Mouse (Mus musculus): ENCODE measurements at regions not wholly inside any gene's neighbourhood (a gene's known extent, or its start where the extent isn't known, plus 50 kb on each side); places are given as distances from the start of the nearest gene placed in this dataset.
A peak's percentile ranks its signal among the peaks of the same experiment; 100 is the strongest.

DNA sequence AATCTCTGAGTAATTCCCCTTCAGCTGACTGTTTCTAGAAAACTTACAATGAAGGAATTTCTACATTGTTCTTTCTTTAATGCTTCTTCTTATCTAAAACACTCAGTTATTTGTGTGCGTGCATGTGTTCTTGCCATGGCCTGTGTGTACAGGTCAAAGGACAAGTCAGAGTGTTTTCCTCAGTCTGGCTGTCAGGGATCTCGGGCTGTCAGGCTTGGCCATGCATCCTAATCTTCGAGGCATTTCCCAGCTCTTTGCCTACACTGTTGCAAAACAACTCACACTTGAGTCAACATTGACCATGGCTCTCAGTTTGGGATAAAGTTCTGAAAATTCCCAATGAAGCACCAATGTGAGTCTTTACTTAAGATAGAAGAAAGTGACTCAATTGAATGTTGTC, 688.5 kb downstream of the Fat4 start:
- DNase-seq (ENCODE audit: low read depth), result no peak

DNA sequence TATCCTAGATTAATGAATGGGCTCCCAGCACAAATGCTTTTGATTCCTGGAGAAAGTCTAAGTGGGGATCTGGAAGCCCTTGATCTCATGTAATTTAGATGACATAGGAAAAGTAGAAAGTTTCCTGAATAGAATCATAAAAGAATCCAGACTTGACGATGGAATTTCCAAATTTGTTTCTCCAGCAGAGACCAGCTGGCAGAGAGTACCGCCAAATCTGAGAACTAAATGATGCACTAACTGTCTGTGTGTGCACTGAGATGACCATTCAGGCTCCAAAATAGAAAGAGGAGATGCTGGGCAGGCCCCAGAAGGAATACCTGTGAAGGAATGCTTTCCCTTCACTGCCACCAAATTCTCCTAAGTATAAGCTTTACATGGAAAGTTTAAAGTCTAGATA, 704.6 kb downstream of the Fat4 start:
- no peak for DNase-seq (ENCODE audit: low read depth)

DNA sequence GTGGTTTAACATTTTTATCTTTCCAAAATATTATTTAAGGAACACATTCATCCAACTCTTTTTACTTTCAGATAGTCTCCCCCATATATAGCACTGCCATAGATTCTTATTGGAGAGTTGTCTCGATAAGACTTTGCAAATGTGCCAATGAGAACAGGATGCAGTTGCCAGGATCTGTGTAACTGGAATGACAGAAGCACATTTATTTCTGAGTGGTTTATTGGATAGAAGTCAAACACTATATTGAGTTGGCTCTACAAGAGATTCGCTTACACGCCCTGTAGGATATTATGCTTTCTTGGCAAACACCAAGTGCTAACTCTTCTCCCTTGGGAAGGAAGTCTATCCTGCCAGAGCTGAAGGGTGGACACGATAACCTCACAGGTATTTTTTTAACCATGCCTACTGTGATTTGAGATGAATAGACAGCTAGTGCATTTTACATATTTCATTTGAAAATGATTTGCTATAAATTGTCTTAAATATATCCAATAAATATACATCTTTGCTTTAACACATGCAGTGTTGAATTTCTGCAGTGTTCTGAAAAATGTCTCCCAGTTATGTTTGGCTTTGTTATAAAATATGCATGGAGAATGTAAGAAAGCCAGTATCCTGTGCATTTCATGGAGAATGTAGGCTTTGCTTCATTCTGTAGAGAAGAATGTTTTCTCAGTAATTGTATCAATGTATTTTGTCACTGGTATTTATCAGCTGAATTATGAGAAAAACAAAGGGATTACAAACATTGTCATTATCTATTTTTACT, 705.8 kb downstream of the Fat4 start:
- peak; percentile 2 for DNase-seq (ENCODE audit: low read depth)

GRCm38 (mm10) chr3:39609937-39610336, 723.2 kb downstream of the Fat4 start:
- DNase-seq (ENCODE audit: low read depth), result no peak

- DNase-seq (ENCODE audit: low read depth), result no peak
Observed at GRCm38 (mm10) chr3:39612408-39612807, 725.7 kb downstream of the Fat4 start.

DNA sequence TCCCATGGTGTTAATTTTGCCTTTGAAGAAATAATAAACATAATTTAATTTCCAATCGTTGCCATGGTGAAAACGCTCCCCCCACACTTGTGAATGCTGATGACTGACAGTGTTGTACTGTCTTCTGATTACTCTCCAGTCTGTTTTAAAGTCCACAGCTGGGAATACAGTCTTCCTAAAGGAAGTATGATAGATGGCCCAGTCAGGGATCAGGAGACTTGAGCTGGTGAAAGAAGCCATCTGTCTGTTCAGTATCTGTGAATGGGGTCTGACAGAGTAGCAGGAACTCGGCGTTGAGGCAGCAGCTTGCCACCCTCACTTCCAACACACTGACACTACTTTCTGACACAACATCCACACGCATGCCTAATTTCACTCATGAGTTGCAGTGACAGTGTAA, 751.2 kb downstream of the Fat4 start:
- no peak for DNase-seq (ENCODE audit: low read depth)

GRCm38 (mm10) chr3:39643194-39643593, 756.5 kb downstream of the Fat4 start:
- DNase-seq (ENCODE audit: low read depth), result no peak

DNA sequence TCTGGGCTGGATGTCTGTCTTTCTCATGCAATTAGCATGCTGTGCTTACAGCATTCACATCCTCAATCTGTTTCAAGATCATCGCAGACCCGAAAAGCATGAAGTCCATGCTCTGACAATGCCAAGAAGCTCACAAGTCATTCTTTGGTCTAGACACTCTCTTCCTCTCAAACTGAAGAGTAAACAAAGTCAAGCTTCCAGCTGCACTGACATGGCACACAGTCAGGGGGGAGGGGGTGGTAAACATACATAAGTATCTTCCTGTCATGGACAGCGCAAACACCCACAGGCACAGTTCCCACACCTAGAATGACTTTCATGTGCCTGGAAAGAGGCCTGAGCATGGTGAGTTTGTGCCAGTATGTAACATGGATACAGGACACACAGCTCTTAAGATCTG, 780.1 kb downstream of the Fat4 start:
- no peak for DNase-seq (ENCODE audit: low read depth)

DNA sequence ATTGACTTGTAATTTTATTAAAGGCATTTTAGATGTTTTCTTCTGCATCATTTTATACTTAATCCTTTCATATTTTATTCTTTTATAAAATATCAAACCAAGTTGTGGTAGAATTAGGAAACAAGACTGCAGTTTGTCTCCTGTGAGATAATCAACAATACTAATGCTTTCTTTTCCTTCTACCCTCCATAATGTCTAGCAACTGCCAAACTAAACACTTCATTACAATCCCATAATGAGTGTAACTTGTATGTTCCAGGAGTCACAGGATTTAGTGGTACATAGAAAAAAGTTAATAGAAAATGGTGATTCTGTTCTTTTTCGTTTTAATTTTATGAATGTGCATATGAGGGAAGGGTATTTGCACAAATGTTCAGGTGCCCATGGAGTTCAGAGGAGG, 782.4 kb downstream of the Fat4 start:
- DNase-seq (ENCODE audit: low read depth), result no peak

DNA sequence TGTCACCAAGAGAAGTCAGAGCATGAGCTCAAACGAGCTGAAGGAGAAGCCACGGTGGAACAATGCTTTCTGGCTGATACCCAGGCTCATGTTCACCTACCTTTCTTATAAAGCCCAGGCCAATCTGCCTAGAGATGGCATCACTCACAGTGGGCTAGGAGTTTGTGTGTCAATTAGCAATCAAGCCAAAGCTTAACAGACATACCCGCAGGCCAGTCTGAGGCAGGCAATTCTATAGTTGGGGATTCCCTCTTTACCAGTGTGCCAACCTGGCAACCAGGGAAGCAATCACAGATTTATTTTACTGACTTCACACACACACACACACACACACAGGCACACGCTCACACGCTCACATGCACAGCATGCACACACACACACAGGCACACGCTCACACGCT, 787.3 kb downstream of the Fat4 start:
- DNase-seq (ENCODE audit: low read depth), result no peak

DNA sequence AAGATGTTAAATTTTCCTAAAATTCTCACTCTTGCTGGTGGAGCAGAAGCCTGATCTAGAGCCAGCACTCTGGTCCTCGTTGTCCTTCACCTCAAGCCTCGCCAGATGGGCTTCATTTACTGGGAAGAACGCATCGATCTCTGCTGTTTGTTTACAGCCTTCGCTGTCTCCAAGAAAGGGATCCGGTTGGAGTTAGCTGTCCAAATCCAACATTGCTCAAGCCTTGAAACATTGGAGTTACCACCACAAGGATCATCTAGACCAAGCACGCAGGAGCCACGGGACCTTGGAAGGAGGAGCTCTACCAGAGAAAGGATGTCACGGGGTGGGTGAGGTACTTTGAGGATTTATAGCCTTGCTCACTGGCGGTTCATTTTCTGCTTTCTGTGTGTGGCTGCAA, 788.2 kb downstream of the Fat4 start:
- DNase-seq (ENCODE audit: low read depth), result no peak

DNA sequence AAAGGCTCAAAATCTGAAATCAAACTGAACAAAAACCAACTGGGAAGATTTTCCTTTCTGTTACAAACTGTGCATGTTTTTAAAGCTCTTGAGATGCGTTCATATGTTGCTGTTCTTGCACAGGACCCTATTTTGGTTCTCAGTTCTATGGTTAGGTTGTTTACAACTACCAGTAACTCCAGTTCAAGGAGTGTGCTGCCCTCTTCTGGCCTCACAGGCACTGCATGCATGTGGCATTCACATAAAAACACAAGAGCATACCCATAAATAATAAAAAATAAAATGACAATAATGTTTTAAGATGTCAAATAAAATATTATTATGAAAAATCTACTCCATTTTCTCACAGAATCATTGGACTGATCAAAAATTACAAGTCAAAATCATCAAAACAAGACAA, 818.9 kb downstream of the Fat4 start:
- peak; percentile 46 for DNase-seq (ENCODE audit: low read depth)

GRCm38 (mm10) chr3:39712795-39713709, 818.0 kb upstream of the Intu start:
- DNase-seq (ENCODE audit: low read depth), result no peak

DNA sequence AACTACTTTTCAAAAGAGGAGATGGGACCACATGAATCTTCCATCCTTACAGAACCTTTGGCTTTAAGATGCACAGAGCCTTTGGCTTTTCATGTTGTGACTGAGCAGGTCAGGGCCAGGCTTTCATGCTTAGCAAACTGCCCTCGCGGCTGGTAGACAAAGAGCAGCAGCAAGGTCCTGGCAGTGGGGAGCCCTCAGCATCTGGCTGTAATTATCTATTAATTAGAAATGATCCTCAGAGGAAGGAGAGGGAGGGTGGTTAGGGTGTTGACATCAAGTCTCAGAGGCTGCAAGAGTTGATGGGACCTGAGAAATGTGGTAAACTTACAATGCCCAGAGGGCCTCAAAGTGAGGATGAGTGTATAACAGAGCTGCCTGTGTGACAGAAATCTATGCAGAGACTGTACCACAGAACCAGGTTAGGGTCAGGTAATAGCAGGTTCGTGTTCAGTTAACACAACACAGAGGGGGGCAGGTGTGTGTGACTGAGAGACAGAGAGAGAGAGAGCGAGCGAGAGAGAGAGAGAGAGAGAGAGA, 817.0 kb upstream of the Intu start:
- no peak for DNase-seq (ENCODE audit: low read depth)

DNA sequence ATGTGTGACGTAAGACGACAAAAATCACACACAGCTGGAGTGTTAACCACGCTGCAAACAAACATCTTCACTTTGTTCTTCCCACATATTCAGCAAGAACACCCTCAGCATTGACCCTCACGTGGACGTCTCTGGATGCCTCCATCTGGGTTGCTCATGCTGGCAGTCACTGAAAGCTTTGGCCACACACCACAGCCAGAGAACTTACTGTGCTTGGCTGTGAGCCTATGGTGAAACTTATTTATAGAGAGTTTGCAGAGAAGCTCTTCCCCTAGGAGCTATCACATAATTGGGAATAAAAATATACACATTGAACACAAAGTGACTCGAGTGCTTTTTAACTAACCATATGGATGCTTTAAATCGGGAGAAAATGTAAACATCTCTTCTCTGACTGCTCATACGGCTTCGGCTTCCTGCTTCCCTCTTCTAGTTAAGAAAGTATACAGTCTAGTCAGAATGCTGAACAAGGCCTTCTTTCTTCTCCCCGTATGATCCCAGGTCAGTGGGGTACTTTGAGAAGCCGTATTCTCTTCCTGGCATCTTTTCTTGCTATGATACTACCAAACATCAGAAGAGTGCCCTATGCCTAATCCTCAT, 812.0 kb upstream of the Intu start:
- peak; percentile 28 for DNase-seq (ENCODE audit: low read depth)

DNA sequence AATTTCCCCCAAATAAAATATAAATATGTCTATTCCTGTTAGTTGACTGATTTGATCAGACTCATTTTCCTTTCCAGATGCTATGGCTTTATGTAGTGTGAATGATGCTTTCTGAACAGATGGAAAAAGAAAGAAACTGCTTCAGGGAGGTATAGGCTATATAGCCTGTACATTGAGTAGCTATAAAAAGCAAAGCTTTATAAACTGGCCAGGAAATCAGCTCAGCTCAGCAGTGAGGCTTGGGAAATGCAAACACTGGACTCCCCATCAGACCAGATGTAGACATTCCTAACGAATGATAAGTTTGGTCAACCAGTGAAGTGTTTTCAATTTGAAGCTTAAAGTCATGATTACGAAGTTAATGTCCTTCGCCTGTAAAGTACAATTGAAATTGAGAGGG, 805.3 kb upstream of the Intu start:
- DNase-seq (ENCODE audit: low read depth), result no peak

DNA sequence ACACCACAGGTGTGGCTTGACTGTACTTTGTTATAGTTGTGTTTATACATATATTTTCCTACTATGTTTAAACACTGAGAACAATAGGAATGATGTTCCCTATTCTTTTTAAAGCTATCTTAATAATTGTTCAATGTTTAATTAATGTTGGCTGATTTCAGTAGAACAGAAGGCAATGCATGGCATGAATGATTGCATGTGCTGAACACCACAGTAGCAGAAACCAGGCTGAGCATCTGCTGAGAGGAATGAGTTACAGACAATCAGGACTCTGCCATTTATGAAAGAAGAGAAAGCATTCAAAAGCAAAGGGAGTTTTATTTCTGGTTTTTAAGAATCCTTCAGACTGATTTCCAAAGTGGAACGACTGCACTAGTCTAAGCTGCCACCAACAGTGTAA, 794.4 kb upstream of the Intu start:
- DNase-seq (ENCODE audit: low read depth), result no peak

GRCm38 (mm10) chr3:39745947-39746346, 785.1 kb upstream of the Intu start:
- DNase-seq (ENCODE audit: low read depth), result no peak

- no peak for DNase-seq (ENCODE audit: low read depth)
Observed at GRCm38 (mm10) chr3:39768981-39769568, 762.0 kb upstream of the Intu start.

- no peak for DNase-seq (ENCODE audit: low read depth)
Observed at GRCm38 (mm10) chr3:39776278-39777039, 754.6 kb upstream of the Intu start.

GRCm38 (mm10) chr3:39779690-39780218, 751.3 kb upstream of the Intu start:
- DNase-seq (ENCODE audit: low read depth), result no peak

Data from NIH3T3 (cell line).